Mouse (Mus musculus) G1E (cell line): ENCODE measurements around the gene Rbpj. TPM values are rescaled to one million over a fixed set of nuclear protein-coding genes. Genes with fewer than 3 reads are reported as not detected.

Experiments used
- ATAC-seq: 2 replicates; pipeline ENCODE4 v1.8.0; 2016; ENCODE audit warnings: mild to moderate bottlenecking; ENCODE audit not compliant: insufficient number of reproducible peaks, poor library complexity, low FRiP score, severe bottlenecking; ENCODE audit errors: extremely low read depth
- DNase-seq: peaks from one replicate; pipeline ENCODE4 v3.0.0; 2012; ENCODE audit warnings: low spot score
- H3K27me3 ChIP-seq: 2 replicates; pipeline ENCODE4 v1.6.1; 2012; ENCODE audit warnings: mild to moderate bottlenecking, low read length, inconsistent platforms; ENCODE audit not compliant: insufficient read depth
- H3K36me3 ChIP-seq: replicated peaks from 2 replicates; pipeline ENCODE3; 2012; ENCODE audit warnings: mild to moderate bottlenecking, inconsistent platforms
- H3K4me1 ChIP-seq: 2 replicates; pipeline ENCODE4 v1.6.1; 2012; ENCODE audit warnings: low read depth, low read length, inconsistent platforms, mixed read lengths; ENCODE audit not compliant: insufficient read depth
- H3K4me3 ChIP-seq: 2 replicates; pipeline ENCODE4 v1.5.1; 2012; ENCODE audit warnings: low read depth, mild to moderate bottlenecking, inconsistent platforms, low read length, moderate library complexity, mixed read lengths
- H3K9me3 ChIP-seq: replicated peaks from 2 replicates; pipeline ENCODE4 v1.6.1; 2012; ENCODE audit warnings: inconsistent platforms
- CTCF ChIP-seq: IDR thresholded peaks from 2 replicates; pipeline ENCODE4 v1.5.1; 2012; ENCODE audit warnings: low read depth, low read length, inconsistent platforms, mixed read lengths
- GATA1 ChIP-seq: IDR thresholded peaks from 2 replicates; pipeline ENCODE4 v1.6.1; 2012; ENCODE audit warnings: borderline replicate concordance, low read length, inconsistent platforms, mixed read lengths
- GATA2 ChIP-seq: IDR thresholded peaks from 2 replicates; pipeline ENCODE4 v1.6.1; 2012; ENCODE audit warnings: low read depth, low read length, inconsistent platforms, borderline replicate concordance
- POLR2AphosphoS5 ChIP-seq: IDR thresholded peaks from 2 replicates; pipeline ENCODE4 v1.6.1; 2012; ENCODE audit warnings: low read depth, low read length, inconsistent platforms; ENCODE audit not compliant: insufficient replicate concordance
- TAL1 ChIP-seq: conservative IDR thresholded peaks from 2 replicates; pipeline ENCODE4 v1.6.1; 2012; ENCODE audit warnings: low read depth, low read length, inconsistent platforms, mixed read lengths
- polyA plus RNA-seq: library from polyadenylated mRNA; stranded (reverse); fragments of >175 nt; gene quantifications from 2 replicates; pipeline ENCODE4 v1.2.3, GENCODE M21; 2012
- total RNA-seq, 2 experiments: library from RNA; stranded (forward) in 1 of 2; stranded (reverse) in 1 of 2; fragments of 200-1000 nt in 1 of 2; fragments of >200 nt in 1 of 2; fragmentation: Nextera tagmentation in 1 of 2; gene quantifications; 2 replicates each; pipeline ENCODE4 v1.2.3; 2014 to 2017

The Rbpj gene
- total and polyA plus RNA-seq, 3 experiments, result 5.5 to 33.5 (median 17.2) TPM

DNA sequence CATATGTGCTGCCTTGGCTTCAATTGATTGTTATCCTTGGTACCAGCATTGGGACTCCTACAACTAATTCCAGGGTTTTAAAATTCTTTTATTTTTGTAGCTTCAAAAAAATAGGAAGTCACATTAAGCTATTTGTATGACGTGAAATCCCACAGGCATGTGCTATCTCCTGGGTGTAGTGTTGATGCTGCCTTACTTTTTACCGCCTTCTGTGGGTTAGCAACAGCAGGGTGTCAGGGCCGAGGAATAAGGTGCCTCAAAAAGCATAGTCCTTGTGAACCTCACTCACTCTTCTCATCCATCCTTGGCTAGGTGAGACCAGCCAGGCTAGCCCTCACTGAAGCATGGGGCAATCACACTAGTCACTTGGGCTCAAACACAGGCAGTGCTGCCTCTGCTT lies 171.3 kb downstream of the Rbpj start:
- H3K9me3 ChIP-seq, result no peaks in the 10 kb centered on the region
- no peak for ATAC-seq
- TF ChIP-seq TAL1, result no peak
- no peak for TF ChIP-seq GATA1
- no peak for TF ChIP-seq POLR2AphosphoS5
- TF ChIP-seq CTCF, result no peak
- TF ChIP-seq GATA2, result no peak
- DNase-seq, result no peak
- peaks cover 35% of the 10 kb centered on the region for H3K4me1 ChIP-seq
- H3K36me3 ChIP-seq, result peaks cover 22% of the 10 kb centered on the region
- H3K27me3 ChIP-seq, result no peaks in the 10 kb centered on the region
- H3K4me3 ChIP-seq, result no peak overlapping the region; the same call in 1 of the 2 replicates

DNA sequence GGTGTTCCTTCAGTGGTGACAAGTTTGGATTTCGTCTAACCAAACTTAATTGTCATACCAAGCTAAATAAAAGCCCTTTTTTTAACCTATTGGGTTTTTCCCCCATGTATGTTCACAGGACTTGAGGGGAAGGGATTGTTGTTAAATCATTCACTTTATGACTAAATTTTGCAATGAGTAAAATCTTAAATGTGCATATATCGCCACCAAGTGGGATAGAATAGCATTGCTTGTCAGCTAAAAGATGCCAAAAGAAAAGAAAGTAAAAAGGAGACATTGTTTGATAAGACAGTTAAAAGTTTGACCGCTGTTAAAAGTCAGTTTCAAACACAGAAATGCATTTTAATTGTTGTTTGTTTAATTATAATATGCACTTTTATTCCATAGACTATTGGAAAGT lies 172.7 kb downstream of the Rbpj start:
- Histone ChIP-seq H3K4me3 (no peak overlapping the region), H3K27me3 (no peaks in the 10 kb centered on the region), H3K4me1 (peaks cover 28% of the 10 kb centered on the region), H3K9me3 (no peaks in the 10 kb centered on the region), H3K36me3 (peaks cover 26% of the 10 kb centered on the region)
- ATAC-seq (no peak), DNase-seq (no peak)
- 0 out of 2 replicates have a peak, but pooled peaks have one; percentile 6 for TF ChIP-seq CTCF
- no peak for TF ChIP-seq GATA2

DNA sequence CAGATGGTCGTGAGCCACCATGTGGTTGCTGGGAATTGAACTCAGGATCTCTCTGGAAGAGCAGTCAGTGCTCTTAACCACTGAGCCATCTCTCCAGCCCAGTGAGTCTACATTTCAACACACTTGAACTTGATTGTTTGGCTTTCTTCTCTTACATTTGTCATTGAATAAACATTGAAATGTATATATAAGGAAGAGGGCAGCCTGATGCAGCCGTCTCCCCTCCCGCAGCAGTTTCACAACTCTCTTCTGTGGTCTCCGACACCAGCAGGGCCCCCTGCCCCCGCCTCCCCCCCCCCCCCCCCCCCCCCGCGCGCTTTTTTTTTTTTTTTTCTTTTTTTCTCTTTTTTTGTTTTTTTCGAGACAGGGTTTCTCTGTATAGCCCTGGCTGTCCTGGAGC lies 180.7 kb downstream of the Rbpj start:
- Histone ChIP-seq H3K27me3 (no peaks in the 10 kb centered on the region), H3K36me3 (peaks cover 53% of the 10 kb centered on the region), H3K9me3 (0 out of 2 replicates have a peak, but pooled peaks cover 1% of the 10 kb centered on the region), H3K4me3 (no peak overlapping the region), H3K4me1 (no peaks in the 10 kb centered on the region)
- TF ChIP-seq GATA1 (no peak), TAL1 (no peak), GATA2 (no peak), CTCF (no peak), POLR2AphosphoS5 (no peak)
- DNase-seq, result no peak
- ATAC-seq, result no peak

DNA sequence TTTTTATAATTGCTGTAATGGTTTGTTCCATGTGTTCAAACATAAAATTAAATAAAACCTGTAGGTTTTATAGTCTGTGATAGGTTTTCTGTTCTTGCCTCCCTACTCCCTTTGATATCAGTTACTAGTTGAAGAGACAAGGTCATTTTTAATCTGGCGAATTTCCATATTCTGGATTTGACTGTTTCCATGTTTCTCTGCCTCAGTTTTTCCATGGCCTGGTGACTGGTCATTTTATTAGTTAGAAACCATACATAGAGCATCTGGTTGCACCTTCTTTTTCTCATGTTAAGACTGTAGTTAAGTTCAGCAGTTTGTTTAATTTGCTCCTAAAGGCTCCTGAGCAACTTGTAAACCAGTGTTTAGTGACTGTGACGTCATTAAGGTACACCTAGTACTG lies 181.4 kb downstream of the Rbpj start:
- no peak overlapping the region for H3K4me3 ChIP-seq
- ATAC-seq (no peak), DNase-seq (no peak)
- H3K27me3 ChIP-seq, result no peaks in the 10 kb centered on the region
- H3K9me3 ChIP-seq, result 0 out of 2 replicates have a peak, but pooled peaks cover 3% of the 10 kb centered on the region
- peaks cover 55% of the 10 kb centered on the region for H3K36me3 ChIP-seq
- no peak for TF ChIP-seq CTCF
- no peak for TF ChIP-seq GATA2
- no peak for TF ChIP-seq GATA1
- TF ChIP-seq TAL1, result no peak
- TF ChIP-seq POLR2AphosphoS5, result no peak
- no peaks in the 10 kb centered on the region for H3K4me1 ChIP-seq

DNA sequence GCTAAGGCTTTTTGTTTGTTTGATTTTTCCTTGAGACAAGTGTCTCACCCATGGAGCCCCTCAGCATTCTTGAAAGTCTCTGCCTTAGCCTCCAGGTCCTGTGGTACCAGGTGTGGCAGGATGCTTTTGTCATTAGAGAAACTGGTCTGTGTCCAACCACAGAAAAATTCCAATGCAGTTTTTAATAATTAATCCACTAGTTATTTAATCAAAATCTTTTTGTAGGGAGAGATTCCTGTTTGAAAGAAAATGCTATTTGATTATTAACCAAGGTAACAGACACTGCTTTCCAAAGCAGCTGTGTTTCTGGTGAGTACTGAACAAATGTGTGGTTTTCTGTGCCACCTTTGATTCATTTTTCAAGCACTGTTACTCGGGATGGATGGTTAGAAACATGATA lies 190.6 kb downstream of the Rbpj start:
- DNase-seq (no peak), ATAC-seq (no peak)
- Histone ChIP-seq H3K9me3 (0 out of 2 replicates have a peak, but pooled peaks cover 2% of the 10 kb centered on the region), H3K4me1 (no peaks in the 10 kb centered on the region), H3K36me3 (peaks cover 45% of the 10 kb centered on the region), H3K4me3 (no peak overlapping the region), H3K27me3 (no peaks in the 10 kb centered on the region)
- TF ChIP-seq GATA1 (no peak), TAL1 (no peak), POLR2AphosphoS5 (no peak), GATA2 (no peak), CTCF (no peak)

DNA sequence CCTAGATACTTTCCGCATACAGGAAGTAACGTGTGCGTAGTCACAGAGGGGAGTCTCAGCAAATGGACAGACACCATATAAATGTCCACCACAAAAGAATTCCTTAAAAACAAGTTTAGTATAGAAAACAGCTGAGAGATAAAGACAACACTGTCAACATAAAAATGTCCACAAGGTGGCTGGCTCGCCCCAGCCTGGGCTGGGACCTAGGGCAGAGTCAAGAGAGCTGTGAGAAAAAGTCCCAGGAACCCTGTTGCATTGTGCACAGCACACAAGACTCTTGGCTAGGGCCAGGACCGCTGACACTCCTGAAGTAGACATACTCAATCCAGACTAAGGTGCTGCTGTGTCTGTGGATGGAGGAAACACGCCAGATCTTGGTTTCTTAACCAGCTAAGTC lies 192.0 kb downstream of the Rbpj start:
- Histone ChIP-seq H3K36me3 (peaks cover 38% of the 10 kb centered on the region), H3K9me3 (no peaks in the 10 kb centered on the region), H3K4me3 (no peak overlapping the region), H3K4me1 (no peaks in the 10 kb centered on the region), H3K27me3 (no peaks in the 10 kb centered on the region)
- no peak for ATAC-seq
- TF ChIP-seq TAL1 (no peak), GATA2 (no peak), GATA1 (no peak), POLR2AphosphoS5 (no peak), CTCF (no peak)
- DNase-seq, result no peak

DNA sequence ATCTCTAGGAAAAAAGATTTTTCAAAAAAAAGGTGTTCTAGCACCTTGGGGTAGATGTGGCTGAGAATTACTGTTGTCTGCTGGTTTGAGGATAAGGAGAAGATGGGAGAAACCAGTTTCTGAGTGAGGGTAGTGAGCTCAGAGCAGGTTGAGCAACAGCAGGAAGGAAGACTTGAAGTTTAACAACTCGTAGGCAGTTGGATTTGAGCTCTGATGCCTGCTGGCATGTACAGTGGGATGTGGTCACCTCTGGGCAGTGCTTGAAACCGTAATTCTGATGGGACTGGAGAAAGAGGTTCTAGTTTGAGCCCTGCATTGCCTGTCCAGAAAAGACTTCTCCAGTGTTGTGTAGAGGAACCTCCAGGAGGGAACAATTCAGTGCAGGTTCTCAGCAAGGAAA lies 195.6 kb downstream of the Rbpj start:
- ATAC-seq (no peak), DNase-seq (no peak)
- Histone ChIP-seq H3K27me3 (0 out of 2 replicates have a peak, but pooled peaks cover 3% of the 10 kb centered on the region), H3K36me3 (peaks cover 30% of the 10 kb centered on the region), H3K4me3 (no peak overlapping the region), H3K9me3 (no peaks in the 10 kb centered on the region), H3K4me1 (no peaks in the 10 kb centered on the region)
- TF ChIP-seq TAL1, result no peak
- no peak for TF ChIP-seq GATA2
- no peak for TF ChIP-seq GATA1
- TF ChIP-seq CTCF, result no peak
- no peak for TF ChIP-seq POLR2AphosphoS5
